Mouse (Mus musculus): Measurements from ENCODE around the gene Kalrn. TPM values are rescaled to one million over a fixed set of nuclear protein-coding genes. Genes with fewer than 3 reads are reported as not detected.

Kalrn gene
- polyA plus RNA-seq, 1 experiment from 2014 or later, result 30.5 TPM

DNA sequence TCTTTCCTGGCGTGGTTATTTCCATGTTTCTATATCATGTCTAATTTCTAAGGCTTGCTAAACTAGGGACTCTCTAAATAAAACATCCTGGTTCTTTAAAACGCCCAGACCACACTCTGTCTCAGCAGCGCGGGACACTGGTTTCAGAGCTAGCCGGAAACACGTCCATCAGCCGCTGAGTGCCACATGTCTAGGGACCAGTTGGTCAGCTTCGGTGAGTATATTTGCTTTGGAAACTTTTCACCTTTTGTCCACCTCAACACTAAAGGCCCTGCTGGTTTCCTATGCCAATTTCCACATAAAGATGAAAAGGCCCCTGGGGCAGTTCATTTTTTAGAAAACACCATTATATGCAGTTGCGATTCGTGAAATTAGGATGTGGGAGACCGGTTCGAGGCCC, 524.0 kb downstream of the Kalrn start:
- no peaks in the 10 kb centered on the region for H3K4me1 ChIP-seq (replicated peaks; ENCODE audit: control insufficient read depth, insufficient read depth, low read length)
- WGBS, result 90% methylated on average over 12 of the region's 12 CpGs
- H3K27me3 ChIP-seq (ENCODE audit: control insufficient read depth, insufficient read depth, low read length), result no peaks in the 10 kb centered on the region
- ATAC-seq (ENCODE audit: low FRiP score) (no peak), DNase-seq (ENCODE audit: low spot score) (no peak)
- H3K4me3 ChIP-seq (replicated peaks; ENCODE audit: low read length), result no peak overlapping the region
- H3K36me3 ChIP-seq (replicated peaks; ENCODE audit: control insufficient read depth, insufficient read depth), result peaks cover 41% of the 10 kb centered on the region
- H3K9me3 ChIP-seq (ENCODE audit: control insufficient read depth, low read length), result no peaks in the 10 kb centered on the region
- H3K4me2 ChIP-seq (replicated peaks), result no peak overlapping the region
- no peak overlapping the region for H3K27ac ChIP-seq
- H3K9ac ChIP-seq, result no peak overlapping the region

DNA sequence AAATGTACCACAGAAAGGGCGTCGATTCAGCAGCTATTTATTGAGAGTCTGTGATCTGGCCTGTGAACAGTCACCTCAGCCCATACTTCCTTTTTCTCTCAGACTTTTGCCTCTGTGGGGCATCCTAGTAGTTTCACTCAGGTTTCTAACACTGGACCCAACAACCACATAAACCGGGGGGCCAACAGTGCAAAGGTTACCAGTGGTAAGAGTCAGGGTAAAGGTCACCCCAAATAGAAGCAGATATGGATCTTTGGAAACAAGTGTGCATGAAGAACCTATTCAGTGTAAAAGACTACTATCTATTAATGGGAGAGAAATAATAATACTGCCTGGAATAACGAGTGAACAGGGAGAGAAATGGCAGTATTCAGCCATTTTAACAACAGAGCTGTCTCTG, 525.1 kb downstream of the Kalrn start:
- no peak for ATAC-seq (ENCODE audit: low FRiP score)

DNA sequence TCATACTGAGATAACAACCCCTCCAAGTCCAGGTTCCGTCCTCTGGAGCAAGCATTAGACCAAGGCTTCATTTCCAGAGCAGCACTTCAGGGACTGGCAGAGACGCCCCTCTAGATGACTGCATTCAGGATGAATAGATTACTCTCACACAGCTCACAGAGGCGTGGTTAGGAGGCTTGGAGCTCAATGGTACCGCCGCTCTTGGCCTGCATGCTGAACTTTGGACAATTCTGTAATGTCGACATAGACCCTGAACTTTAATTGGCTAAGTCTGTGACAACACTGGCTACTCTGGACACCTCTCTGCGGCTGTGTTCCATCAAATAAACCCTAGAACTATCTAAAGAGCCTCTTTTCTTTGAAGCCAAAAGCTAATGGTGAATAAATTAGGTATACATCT, 525.8 kb downstream of the Kalrn start:
- DNase-seq (ENCODE audit: low spot score) (no peak), ATAC-seq (ENCODE audit: low FRiP score) (no peak)
- Histone ChIP-seq H3K4me2 (replicated peaks) (no peak overlapping the region), H3K36me3 (replicated peaks; ENCODE audit: control insufficient read depth, insufficient read depth) (peaks cover 23% of the 10 kb centered on the region), H3K4me1 (replicated peaks; ENCODE audit: control insufficient read depth, insufficient read depth, low read length) (no peaks in the 10 kb centered on the region), H3K4me3 (replicated peaks; ENCODE audit: low read length) (no peak overlapping the region), H3K27ac (no peak overlapping the region), H3K9ac (no peak overlapping the region), H3K27me3 (ENCODE audit: control insufficient read depth, insufficient read depth, low read length) (no peaks in the 10 kb centered on the region), H3K9me3 (ENCODE audit: control insufficient read depth, low read length) (no peaks in the 10 kb centered on the region)
- 67% methylated on average over 7 of the region's 7 CpGs for WGBS

More for the DNA sequence above, 525.1 kb downstream of the Kalrn start:
- Histone ChIP-seq H3K4me2 (replicated peaks) (no peak overlapping the region), H3K9ac (no peak overlapping the region), H3K27ac (no peak overlapping the region), H3K4me1 (replicated peaks; ENCODE audit: control insufficient read depth, insufficient read depth, low read length) (no peaks in the 10 kb centered on the region), H3K27me3 (ENCODE audit: control insufficient read depth, insufficient read depth, low read length) (no peaks in the 10 kb centered on the region), H3K4me3 (replicated peaks; ENCODE audit: low read length) (no peak overlapping the region), H3K9me3 (ENCODE audit: control insufficient read depth, low read length) (no peaks in the 10 kb centered on the region), H3K36me3 (replicated peaks; ENCODE audit: control insufficient read depth, insufficient read depth) (peaks cover 29% of the 10 kb centered on the region)
- no peak for DNase-seq (ENCODE audit: low spot score)
- WGBS, result 93% methylated on average over 4 of the region's 4 CpGs

DNA sequence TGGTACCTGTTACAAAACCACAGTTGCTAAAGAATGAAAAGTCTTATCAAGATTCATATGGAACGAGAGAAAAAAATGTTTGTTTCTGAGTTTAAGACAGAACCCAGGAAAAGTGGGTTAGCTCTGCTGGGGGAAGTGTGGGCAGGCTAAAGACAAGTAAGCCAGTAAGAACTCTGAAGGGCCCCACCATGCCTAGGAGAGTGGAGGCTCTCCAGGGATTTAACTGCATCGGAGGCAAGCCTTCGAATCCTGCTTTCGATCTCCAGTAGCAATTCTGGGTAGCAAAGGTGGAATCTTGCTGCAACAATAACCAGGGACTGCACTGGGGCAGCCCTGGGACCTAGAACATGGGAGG, 526.3 kb downstream of the Kalrn start:
- Histone ChIP-seq H3K4me2 (replicated peaks) (no peak overlapping the region), H3K4me1 (replicated peaks; ENCODE audit: control insufficient read depth, insufficient read depth, low read length) (no peaks in the 10 kb centered on the region), H3K27ac (no peak overlapping the region), H3K27me3 (ENCODE audit: control insufficient read depth, insufficient read depth, low read length) (no peaks in the 10 kb centered on the region), H3K9ac (no peak overlapping the region), H3K4me3 (replicated peaks; ENCODE audit: low read length) (no peak overlapping the region), H3K36me3 (replicated peaks; ENCODE audit: control insufficient read depth, insufficient read depth) (peaks cover 22% of the 10 kb centered on the region), H3K9me3 (ENCODE audit: control insufficient read depth, low read length) (no peaks in the 10 kb centered on the region)
- 83% methylated on average over 4 of the region's 4 CpGs for WGBS
- DNase-seq (ENCODE audit: low spot score) (no peak), ATAC-seq (ENCODE audit: low FRiP score) (no peak)

DNA sequence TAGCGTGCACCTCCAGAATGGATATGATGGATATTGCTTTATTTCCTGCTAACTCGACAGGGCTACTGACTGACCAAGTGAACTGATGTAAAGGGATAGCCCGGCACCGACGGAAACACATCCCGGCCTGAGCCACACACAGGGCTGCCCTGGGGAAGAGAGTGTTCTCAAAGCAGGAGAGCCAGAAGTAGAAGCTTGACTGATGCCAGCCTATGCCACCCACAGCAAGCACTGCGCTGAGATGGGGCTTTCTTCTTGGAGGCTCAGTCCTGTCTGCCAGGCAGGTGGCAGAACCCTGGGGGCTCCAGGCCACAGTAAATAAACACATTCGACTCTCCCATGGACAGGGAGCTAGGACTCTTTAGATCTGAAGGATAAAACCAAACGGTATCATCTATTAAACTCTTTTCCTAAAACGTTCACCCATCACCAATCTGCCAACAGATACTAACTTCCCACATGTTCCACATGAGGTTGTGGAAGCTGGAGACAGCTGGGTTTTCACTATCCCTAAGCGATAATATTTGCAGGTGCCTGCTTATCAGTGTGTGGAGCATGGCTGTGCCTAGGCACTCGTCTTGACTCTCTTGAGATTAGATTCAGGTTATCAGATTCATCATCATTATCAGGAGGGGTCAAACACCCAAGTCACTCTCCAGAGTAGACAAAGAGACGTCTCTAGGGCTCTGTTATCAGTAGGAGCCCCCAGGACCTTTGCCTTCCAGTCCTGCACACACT, 526.9 kb downstream of the Kalrn start:
- Histone ChIP-seq H3K9me3 (ENCODE audit: control insufficient read depth, low read length) (no peaks in the 10 kb centered on the region), H3K27me3 (ENCODE audit: control insufficient read depth, insufficient read depth, low read length) (no peaks in the 10 kb centered on the region), H3K27ac (no peak overlapping the region), H3K4me2 (replicated peaks) (no peak overlapping the region), H3K36me3 (replicated peaks; ENCODE audit: control insufficient read depth, insufficient read depth) (peaks cover 22% of the 10 kb centered on the region), H3K9ac (no peak overlapping the region), H3K4me3 (replicated peaks; ENCODE audit: low read length) (no peak overlapping the region), H3K4me1 (replicated peaks; ENCODE audit: control insufficient read depth, insufficient read depth, low read length) (no peaks in the 10 kb centered on the region)
- ATAC-seq (ENCODE audit: low FRiP score) (no peak), DNase-seq (ENCODE audit: low spot score) (no peak)
- 88% methylated on average over 13 of the region's 13 CpGs for WGBS

DNA sequence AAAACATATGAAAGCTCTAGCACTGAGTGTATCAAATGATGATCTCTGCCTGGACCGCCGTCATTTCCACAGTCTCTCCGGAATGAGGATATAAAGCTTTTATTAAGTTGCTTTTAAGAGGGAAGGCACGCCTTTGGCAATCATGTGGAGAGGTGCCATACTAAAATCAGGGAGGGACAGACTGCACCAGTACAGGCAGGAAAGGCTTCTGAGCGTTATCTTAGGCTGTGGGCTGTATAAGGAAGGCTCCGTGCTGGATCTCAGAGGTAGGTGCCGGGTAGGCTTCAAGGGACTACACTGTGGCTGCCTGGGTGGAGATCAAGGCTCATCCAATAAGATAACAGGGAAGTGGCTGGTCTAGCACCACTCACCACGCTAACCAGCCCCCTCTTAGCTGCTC, 528.8 kb downstream of the Kalrn start:
- no peak overlapping the region for H3K4me3 ChIP-seq (replicated peaks; ENCODE audit: low read length)
- no peaks in the 10 kb centered on the region for H3K4me1 ChIP-seq (replicated peaks; ENCODE audit: control insufficient read depth, insufficient read depth, low read length)
- ATAC-seq (ENCODE audit: low FRiP score) (no peak), DNase-seq (ENCODE audit: low spot score) (no peak)
- H3K27ac ChIP-seq, result no peak overlapping the region
- no peaks in the 10 kb centered on the region for H3K9me3 ChIP-seq (ENCODE audit: control insufficient read depth, low read length)
- no peak overlapping the region for H3K9ac ChIP-seq
- H3K4me2 ChIP-seq (replicated peaks), result no peak overlapping the region
- no peaks in the 10 kb centered on the region for H3K27me3 ChIP-seq (ENCODE audit: control insufficient read depth, insufficient read depth, low read length)
- WGBS, result 95% methylated on average over 8 of the region's 8 CpGs
- H3K36me3 ChIP-seq (replicated peaks; ENCODE audit: control insufficient read depth, insufficient read depth), result peaks cover 25% of the 10 kb centered on the region

DNA sequence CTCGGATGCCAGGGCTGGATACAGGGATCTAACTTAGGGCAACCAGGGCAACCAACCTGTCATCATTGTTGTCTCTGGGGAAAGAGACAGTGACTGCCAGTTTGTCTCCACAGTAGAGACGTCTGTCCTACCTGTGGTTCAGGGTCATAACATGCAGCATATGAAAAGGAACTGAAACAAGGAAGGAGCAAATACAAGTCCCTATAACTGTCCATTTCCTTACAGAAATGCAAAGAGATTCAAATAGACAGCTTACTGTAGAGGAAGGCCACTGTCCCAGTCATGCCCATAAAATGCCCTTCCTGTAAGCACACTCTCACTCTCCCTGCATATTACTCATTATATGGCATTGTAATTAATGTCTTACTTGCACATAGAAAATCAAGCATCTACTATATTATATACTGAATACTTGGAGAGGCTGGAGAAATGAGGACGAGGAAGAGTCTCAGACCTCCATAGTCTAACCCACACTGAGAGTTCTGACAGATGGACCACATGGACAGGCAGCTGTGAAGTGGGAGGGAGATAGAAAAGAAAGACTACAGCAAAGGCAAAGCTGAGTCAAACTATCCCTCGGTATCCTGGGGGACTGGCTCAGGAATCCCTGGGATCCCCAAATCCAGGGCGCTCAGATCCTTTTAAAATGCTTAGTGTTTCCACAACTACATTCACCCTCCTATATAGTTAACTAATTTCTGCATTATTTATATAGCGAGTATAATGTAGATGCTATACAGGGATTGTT, 530.1 kb downstream of the Kalrn start:
- no peak for ATAC-seq (ENCODE audit: low FRiP score)
- Histone ChIP-seq H3K36me3 (replicated peaks; ENCODE audit: control insufficient read depth, insufficient read depth) (peaks cover 25% of the 10 kb centered on the region), H3K27ac (no peak overlapping the region), H3K9me3 (ENCODE audit: control insufficient read depth, low read length) (no peaks in the 10 kb centered on the region), H3K27me3 (ENCODE audit: control insufficient read depth, insufficient read depth, low read length) (no peaks in the 10 kb centered on the region), H3K9ac (no peak overlapping the region), H3K4me2 (replicated peaks) (no peak overlapping the region), H3K4me3 (replicated peaks; ENCODE audit: low read length) (no peak overlapping the region), H3K4me1 (replicated peaks; ENCODE audit: control insufficient read depth, insufficient read depth, low read length) (no peaks in the 10 kb centered on the region)
- no peak for DNase-seq (ENCODE audit: low spot score)
- WGBS, result 91% methylated on average over 6 of the region's 6 CpGs

DNA sequence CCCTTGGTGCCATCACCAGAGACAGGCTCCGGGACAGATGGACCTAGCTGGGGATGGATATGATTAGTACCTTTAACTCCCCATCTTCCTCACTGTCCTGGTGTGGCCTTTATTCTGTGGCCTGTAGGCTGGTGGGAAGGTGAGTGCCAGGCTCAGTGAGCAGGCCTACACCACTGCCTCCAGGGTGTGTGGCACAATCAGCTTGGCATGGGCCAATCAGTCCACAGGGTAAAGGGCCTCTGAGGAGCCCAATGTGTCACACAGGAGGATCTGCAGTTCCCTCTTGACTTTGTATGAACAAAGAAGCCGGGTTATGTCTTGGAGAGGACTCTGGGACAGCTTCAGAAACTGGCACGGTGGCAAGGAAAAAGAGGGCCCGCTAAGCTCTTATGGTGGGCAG, 530.7 kb downstream of the Kalrn start:
- H3K9me3 ChIP-seq (ENCODE audit: control insufficient read depth, low read length), result no peaks in the 10 kb centered on the region
- no peak for DNase-seq (ENCODE audit: low spot score)
- no peak overlapping the region for H3K4me3 ChIP-seq (replicated peaks; ENCODE audit: low read length)
- no peak for ATAC-seq (ENCODE audit: low FRiP score)
- no peak overlapping the region for H3K9ac ChIP-seq
- peaks cover 31% of the 10 kb centered on the region for H3K36me3 ChIP-seq (replicated peaks; ENCODE audit: control insufficient read depth, insufficient read depth)
- H3K4me1 ChIP-seq (replicated peaks; ENCODE audit: control insufficient read depth, insufficient read depth, low read length), result no peaks in the 10 kb centered on the region
- no peak overlapping the region for H3K4me2 ChIP-seq (replicated peaks)
- 94% methylated on average over 4 of the region's 4 CpGs for WGBS
- no peaks in the 10 kb centered on the region for H3K27me3 ChIP-seq (ENCODE audit: control insufficient read depth, insufficient read depth, low read length)
- H3K27ac ChIP-seq, result no peak overlapping the region

DNA sequence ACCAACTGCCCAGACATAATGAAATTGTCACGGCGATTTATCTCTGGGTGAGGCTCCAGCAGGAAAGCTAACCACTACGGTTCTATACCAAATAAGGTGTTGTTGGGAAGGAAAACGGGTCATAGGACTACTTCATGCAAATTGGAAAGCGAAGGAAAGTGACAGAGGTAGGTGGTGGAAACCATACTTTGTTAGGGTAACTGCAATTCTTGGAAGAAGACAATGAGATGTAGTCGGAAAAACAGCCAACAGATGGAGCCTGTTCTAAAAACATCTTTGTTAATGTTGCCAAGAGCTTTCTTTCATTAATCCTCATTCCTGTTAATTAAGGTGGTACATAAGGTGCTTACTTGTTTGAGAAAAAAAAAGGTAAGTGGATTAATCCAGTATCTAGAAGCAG, 533.1 kb downstream of the Kalrn start:
- 81% methylated on average over 6 of the region's 6 CpGs for WGBS
- H3K4me2 ChIP-seq (replicated peaks), result no peak overlapping the region
- DNase-seq (ENCODE audit: low spot score), result no peak

More for the DNA sequence above, 533.1 kb downstream of the Kalrn start:
- Histone ChIP-seq H3K9me3 (ENCODE audit: control insufficient read depth, low read length) (no peaks in the 10 kb centered on the region), H3K27me3 (ENCODE audit: control insufficient read depth, insufficient read depth, low read length) (no peaks in the 10 kb centered on the region), H3K9ac (no peak overlapping the region), H3K27ac (no peak overlapping the region), H3K4me3 (replicated peaks; ENCODE audit: low read length) (no peak overlapping the region), H3K4me1 (replicated peaks; ENCODE audit: control insufficient read depth, insufficient read depth, low read length) (no peaks in the 10 kb centered on the region), H3K36me3 (replicated peaks; ENCODE audit: control insufficient read depth, insufficient read depth) (peaks cover 45% of the 10 kb centered on the region)
- ATAC-seq (ENCODE audit: low FRiP score), result no peak

Measured in hindbrain, embryonic 14.5 days (tissue).